8 mouse cellular contexts compared by ENCODE assay signal in the genomic region with DNA sequence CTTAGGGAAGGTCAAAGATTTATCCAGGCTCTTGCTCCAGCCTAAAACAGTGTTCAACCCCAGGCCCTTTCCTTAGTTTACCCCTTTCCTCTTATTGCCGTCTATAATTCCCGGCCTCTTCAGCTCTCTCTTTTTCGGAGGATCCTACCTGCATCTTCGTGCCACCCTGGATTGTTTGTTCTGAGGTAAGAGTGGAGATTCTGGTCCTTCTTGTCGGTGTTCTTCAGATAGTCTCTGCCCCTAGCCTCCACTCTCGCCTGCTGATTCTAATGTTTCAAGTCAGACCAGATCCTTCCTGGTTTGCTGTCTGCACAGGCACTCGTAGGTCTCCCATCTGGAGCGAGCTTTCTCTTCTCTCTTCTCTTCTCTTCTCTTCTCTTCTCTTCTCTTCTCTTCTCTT. TPM values are rescaled to one million over a fixed set of nuclear protein-coding genes. Genes with fewer than 3 reads are reported as not detected.
DNase-seq lines count a peak whose midpoint lies in the region; ATAC-seq and TF ChIP-seq lines count a peak whose summit lies in the region.

No protein-coding gene starts in this region.

- no peak for DNase-seq in lung, postnatal 25 days (ENCODE audit: low spot score)
- DNase-seq in embryonic facial prominence, embryonic 10.5 days (ENCODE audit: low spot score): no peak
- no peak for DNase-seq in embryo, embryonic 11 days
- DNase-seq in cerebellum, postnatal 10 days: no peak
- no peak for DNase-seq in cerebellum, adult 18-20 months

- TF ChIP-seq POLR2A in myocyte (IDR thresholded peaks at IDR 0.05; ENCODE audit: insufficient read length, low read depth): no peak

- 13% methylated on average over 8 of the region's 8 CpGs for WGBS in lung, embryonic 15.5 days
- WGBS in embryonic facial prominence, embryonic 10.5 days: 27% methylated on average over 8 of the region's 8 CpGs
- WGBS in hindbrain, embryonic 16.5 days: 22% methylated on average over 8 of the region's 8 CpGs

- H3K4me1 ChIP-seq in lung, embryonic 15.5 days: peaks cover 22% of the 10 kb centered on the region
- H3K4me1 ChIP-seq in embryonic facial prominence, embryonic 10.5 days: peaks cover 65% of the 10 kb centered on the region
- H3K4me1 ChIP-seq in hindbrain, embryonic 16.5 days (ENCODE audit: control insufficient read depth, insufficient read depth, low read depth, low read length): peaks cover 18% of the 10 kb centered on the region

- no peak overlapping the region for H3K27ac ChIP-seq in lung, embryonic 15.5 days
- H3K27ac ChIP-seq in embryonic facial prominence, embryonic 10.5 days (replicated peaks): peak overlapping the region; percentile 94
- H3K27ac ChIP-seq in hindbrain, embryonic 16.5 days (ENCODE audit: low read depth, low read length): no peak overlapping the region

- H3K27me3 ChIP-seq in lung, embryonic 15.5 days: no peaks in the 10 kb centered on the region
- H3K27me3 ChIP-seq in embryonic facial prominence, embryonic 10.5 days (replicated peaks; ENCODE audit: low read depth, poor library complexity, severe bottlenecking): peaks cover 5% of the 10 kb centered on the region; the same call in 1 of the 2 replicates
- H3K27me3 ChIP-seq in hindbrain, embryonic 16.5 days (replicated peaks; ENCODE audit: control insufficient read depth, insufficient read depth, low read length): no peaks in the 10 kb centered on the region
- H3K27me3 ChIP-seq in myocyte (ENCODE audit: control insufficient read depth, insufficient read depth, insufficient read length): no peaks in the 10 kb centered on the region

- H3K4me2 ChIP-seq in lung, embryonic 15.5 days: peak overlapping the region; percentile 98
- H3K4me2 ChIP-seq in hindbrain, embryonic 16.5 days (ENCODE audit: low read length): peak overlapping the region; percentile 97
- peak overlapping the region; percentile 86 for H3K4me2 ChIP-seq in myocyte (ENCODE audit: low read depth)

- H3K9ac ChIP-seq in lung, embryonic 15.5 days: peak overlapping the region; percentile 86
- peak overlapping the region; percentile 92 for H3K9ac ChIP-seq in hindbrain, embryonic 16.5 days (ENCODE audit: low read depth, low read length)

- peak overlapping the region; percentile 86 for H3K4me3 ChIP-seq in lung, embryonic 15.5 days
- peak overlapping the region; percentile 78 for H3K4me3 ChIP-seq in embryonic facial prominence, embryonic 10.5 days
- H3K4me3 ChIP-seq in hindbrain, embryonic 16.5 days (ENCODE audit: low read length): peak overlapping the region; percentile 86
- peak overlapping the region; percentile 77 for H3K4me3 ChIP-seq in myocyte

- peak overlapping the region; percentile 64 for H3ac ChIP-seq in myocyte (ENCODE audit: control insufficient read depth, insufficient read length)

- no peaks in the 10 kb centered on the region for H3K9me3 ChIP-seq in lung, embryonic 15.5 days
- H3K9me3 ChIP-seq in embryonic facial prominence, embryonic 10.5 days: no peaks in the 10 kb centered on the region
- H3K9me3 ChIP-seq in hindbrain, embryonic 16.5 days (ENCODE audit: control insufficient read depth, low read length): no peaks in the 10 kb centered on the region

- H3K36me3 ChIP-seq in lung, embryonic 15.5 days: no peaks in the 10 kb centered on the region
- H3K36me3 ChIP-seq in embryonic facial prominence, embryonic 10.5 days (replicated peaks): peaks cover 5% of the 10 kb centered on the region; the same call in 1 of the 2 replicates
- no peaks in the 10 kb centered on the region for H3K36me3 ChIP-seq in hindbrain, embryonic 16.5 days (ENCODE audit: control insufficient read depth, insufficient read depth, low read length)
- H3K36me3 ChIP-seq in myocyte (ENCODE audit: control insufficient read depth, insufficient read depth): no peaks in the 10 kb centered on the region

- peaks cover 30% of the 10 kb centered on the region for H3K79me2 ChIP-seq in myocyte (ENCODE audit: control insufficient read depth, insufficient read depth)

- no peak for ATAC-seq in lung, embryonic 15.5 days (ENCODE audit: borderline replicate concordance, extremely low read depth, low FRiP score, low TSS enrichment)
- ATAC-seq in hindbrain, embryonic 16.5 days: no peak

TF ChIP-seq in myocyte, 11 proteins besides CTCF, POLR2A, EP300 and RAD21:
- TF ChIP-seq SRF (IDR thresholded peaks at IDR 0.05; ENCODE audit: control insufficient read depth, insufficient read length, low read depth): no peak
- TF ChIP-seq USF1 (IDR thresholded peaks at IDR 0.05; ENCODE audit: low read depth): no peak
- no peak for TF ChIP-seq TCF12 (IDR thresholded peaks at IDR 0.05; ENCODE audit: insufficient read depth, poor library complexity, severe bottlenecking)
- TF ChIP-seq MYOG (IDR thresholded peaks at IDR 0.05; ENCODE audit: control insufficient read depth in 1 of 3, insufficient read depth in 1 of 3, insufficient read length in 2 of 3, low read depth in 2 of 3): no peak

RNA-seq across cellular contexts. Expression of a gene that starts 0.6 kb away (rescaled TPM):
- 15.1 and 15.3 TPM in 2 replicates for polyA plus RNA-seq in lung, embryonic 15.5 days (2015; fragmentation: Nextera tagmentation; extraction: Ambion mirVana)
- 18.8 and 20.1 TPM in 2 replicates for polyA plus RNA-seq in embryonic facial prominence, embryonic 10.5 days (2016; fragmentation: Nextera tagmentation; extraction: Ambion mirVana)
- 12.3 and 13.1 TPM in 2 replicates for polyA plus RNA-seq in hindbrain, embryonic 16.5 days (2015; fragmentation: Nextera tagmentation; extraction: Ambion mirVana)
- 27.2 TPM for polyA plus RNA-seq in myocyte (2012; fragmentation: generic; extraction: Trizol)
